ENCODE assay signal across 31 mouse cellular contexts in genomic region chr6:82684136-82684535, GRCm38 (mm10).
"Had no signal": no experiment of that assay in that cellular context is flagged by ENCODE, and none has a peak within 500 bp of the region (broad histone marks: within the 10 kb centered on the region; RNA-seq: fewer than 3 reads in every experiment).

No protein-coding gene starts in this region.

- H3K4me2 ChIP-seq: limb, embryonic 12.5 days; limb, embryonic 13.5 days; limb, embryonic 15.5 days; liver, embryonic 11.5 days; liver, embryonic 13.5 days; liver, embryonic 15.5 days; lung, embryonic 14.5 days; lung, embryonic 15.5 days; midbrain, embryonic 11.5 days; midbrain, embryonic 12.5 days; midbrain, embryonic 13.5 days; midbrain, embryonic 15.5 days had no signal

- H3K27ac ChIP-seq: left cerebral cortex, adult 2 months; limb, embryonic 10.5 days; limb, embryonic 12.5 days; limb, embryonic 13.5 days; limb, embryonic 15.5 days; liver, embryonic 13.5 days; liver, embryonic 14.5 days; liver, embryonic 15.5 days; lung, embryonic 15.5 days; macrophage; midbrain, embryonic 10.5 days; midbrain, embryonic 12.5 days; midbrain, embryonic 13.5 days; midbrain, embryonic 15.5 days had no signal

- H3K36me3 ChIP-seq: limb, embryonic 10.5 days; limb, embryonic 12.5 days; limb, embryonic 13.5 days; limb, embryonic 15.5 days; liver, embryonic 13.5 days; liver, embryonic 15.5 days; lung, embryonic 15.5 days; midbrain, embryonic 10.5 days; midbrain, embryonic 12.5 days; midbrain, embryonic 13.5 days; midbrain, embryonic 15.5 days had no signal

- H3K9ac ChIP-seq: limb, embryonic 12.5 days; limb, embryonic 13.5 days; limb, embryonic 15.5 days; liver, embryonic 13.5 days; liver, embryonic 14.5 days; liver, embryonic 15.5 days; liver, postnatal 0 days; lung, embryonic 14.5 days; lung, embryonic 15.5 days; midbrain, embryonic 12.5 days; midbrain, embryonic 13.5 days; midbrain, embryonic 15.5 days had no signal

- H3K4me1 ChIP-seq: limb, embryonic 10.5 days; limb, embryonic 12.5 days; limb, embryonic 13.5 days; limb, embryonic 15.5 days; liver, embryonic 13.5 days; liver, embryonic 15.5 days; lung, embryonic 15.5 days; midbrain, embryonic 12.5 days; midbrain, embryonic 13.5 days; midbrain, embryonic 15.5 days had no signal

- H3K4me3 ChIP-seq: left cerebral cortex, adult 2 months; limb, embryonic 10.5 days; limb, embryonic 12.5 days; limb, embryonic 13.5 days; limb, embryonic 15.5 days; liver, embryonic 13.5 days; liver, embryonic 15.5 days; lung, embryonic 15.5 days; megakaryocyte, embryonic 14.5 days; midbrain, embryonic 10.5 days; midbrain, embryonic 12.5 days; midbrain, embryonic 13.5 days; midbrain, embryonic 15.5 days; myocyte had no signal

- H3K9me3 ChIP-seq: limb, embryonic 10.5 days; limb, embryonic 12.5 days; limb, embryonic 13.5 days; limb, embryonic 15.5 days; liver, embryonic 13.5 days; liver, embryonic 15.5 days; lung, embryonic 15.5 days; megakaryocyte, embryonic 14.5 days; midbrain, embryonic 10.5 days; midbrain, embryonic 12.5 days; midbrain, embryonic 13.5 days; midbrain, embryonic 15.5 days had no signal

- H3K27me3 ChIP-seq: limb, embryonic 12.5 days; limb, embryonic 13.5 days; limb, embryonic 15.5 days; liver, embryonic 13.5 days; liver, embryonic 15.5 days; lung, embryonic 15.5 days; megakaryocyte, embryonic 14.5 days; midbrain, embryonic 12.5 days; midbrain, embryonic 13.5 days; midbrain, embryonic 15.5 days had no signal

- DNase-seq: left cerebral cortex, postnatal 4 days; liver; liver, embryonic 13.5 days; liver, postnatal 0 days; lung, adult 18-20 months; lung, adult 2 months; lung, embryonic 14.5 days; lung, postnatal 10 days; lung, postnatal 14 days; lung, postnatal 36 days; lung, postnatal 4 days; midbrain, embryonic 14.5 days had no signal

- ATAC-seq: liver, postnatal 0 days; lung, postnatal 0 days; midbrain, embryonic 13.5 days; midbrain, embryonic 15.5 days; midbrain, embryonic 16.5 days had no signal
